Mouse (Mus musculus): ENCODE data around the gene Eef2. TPM values are rescaled to one million over a fixed set of nuclear protein-coding genes. Genes with fewer than 3 reads are reported as not detected.

The Eef2 gene
- polyA plus RNA-seq, 1 experiment from 2014 or later, result 549 TPM

Other genes with a start within 250 kb of the Eef2 start
- gene Gadd45b, start 246.6 kb upstream of the Eef2 start, polyA plus RNA-seq (2014; fragmentation: Nextera tagmentation; extraction: Ambion mirVana), result 35.5 and 39.9 TPM in 2 replicates
- 5.9 and 8.7 TPM in 2 replicates for gene Gng7, start 161.7 kb upstream of the Eef2 start, polyA plus RNA-seq (2014; fragmentation: Nextera tagmentation; extraction: Ambion mirVana)
- gene Diras1, start 151.0 kb upstream of the Eef2 start, polyA plus RNA-seq (2014; fragmentation: Nextera tagmentation; extraction: Ambion mirVana), result 0.95 and 1.1 TPM in 2 replicates
- 11.9 and 15.4 TPM in 2 replicates for gene Slc39a3, start 139.2 kb upstream of the Eef2 start, polyA plus RNA-seq (2014; fragmentation: Nextera tagmentation; extraction: Ambion mirVana)
- gene Sgta, start 116.5 kb upstream of the Eef2 start, polyA plus RNA-seq (2014; fragmentation: Nextera tagmentation; extraction: Ambion mirVana), result 163 and 179 TPM in 2 replicates
- gene Thop1, start 106.6 kb upstream of the Eef2 start, polyA plus RNA-seq (2014; fragmentation: Nextera tagmentation; extraction: Ambion mirVana), result 61.7 and 62.9 TPM in 2 replicates
- 0.60 and 0.68 TPM in 2 replicates for gene Creb3l3, start 77.8 kb upstream of the Eef2 start, polyA plus RNA-seq (2014; fragmentation: Nextera tagmentation; extraction: Ambion mirVana)
- gene Map2k2, start 70.7 kb upstream of the Eef2 start, polyA plus RNA-seq (2014; fragmentation: Nextera tagmentation; extraction: Ambion mirVana), result 166 and 178 TPM in 2 replicates
- 24.1 and 25.9 TPM in 2 replicates for gene Zbtb7a, start 41.4 kb upstream of the Eef2 start, polyA plus RNA-seq (2014; fragmentation: Nextera tagmentation; extraction: Ambion mirVana)
- gene Pias4, start 8.7 kb upstream of the Eef2 start, polyA plus RNA-seq (2014; fragmentation: Nextera tagmentation; extraction: Ambion mirVana), result 33.2 and 35.6 TPM in 2 replicates
- 53.4 and 58.3 TPM in 2 replicates for gene Dapk3, start 6.4 kb downstream of the Eef2 start, polyA plus RNA-seq (2014; fragmentation: Nextera tagmentation; extraction: Ambion mirVana)
- gene 4930442H23Rik, start 7.2 kb downstream of the Eef2 start, polyA plus RNA-seq (2014; fragmentation: Nextera tagmentation; extraction: Ambion mirVana), result not detected in 2 replicates
- gene Nmrk2, start 25.4 kb downstream of the Eef2 start, polyA plus RNA-seq (2014; fragmentation: Nextera tagmentation; extraction: Ambion mirVana), result 1.2 and 1.7 TPM in 2 replicates
- 2.3 and 2.4 TPM in 2 replicates for gene Atcay, start 54.2 kb downstream of the Eef2 start, polyA plus RNA-seq (2014; fragmentation: Nextera tagmentation; extraction: Ambion mirVana)
- gene Zfr2, start 56.5 kb downstream of the Eef2 start, polyA plus RNA-seq (2014; fragmentation: Nextera tagmentation; extraction: Ambion mirVana), result 6.5 and 9.7 TPM in 2 replicates
- 4.9 and 5.4 TPM in 2 replicates for gene Matk, start 76.3 kb downstream of the Eef2 start, polyA plus RNA-seq (2014; fragmentation: Nextera tagmentation; extraction: Ambion mirVana)
- gene Mrpl54, start 90.3 kb downstream of the Eef2 start, polyA plus RNA-seq (2014; fragmentation: Nextera tagmentation; extraction: Ambion mirVana), result 196 and 206 TPM in 2 replicates
- 56.0 and 61.4 TPM in 2 replicates for gene Apba3, start 90.3 kb downstream of the Eef2 start, polyA plus RNA-seq (2014; fragmentation: Nextera tagmentation; extraction: Ambion mirVana)
- gene Tjp3, start 115.0 kb downstream of the Eef2 start, polyA plus RNA-seq (2014; fragmentation: Nextera tagmentation; extraction: Ambion mirVana), result 8.1 and 9.9 TPM in 2 replicates
- 48.4 and 56.3 TPM in 2 replicates for gene Pip5k1c, start 116.3 kb downstream of the Eef2 start, polyA plus RNA-seq (2014; fragmentation: Nextera tagmentation; extraction: Ambion mirVana)
- 27.0 and 27.5 TPM in 2 replicates for gene Cactin, start 144.5 kb downstream of the Eef2 start, polyA plus RNA-seq (2014; fragmentation: Nextera tagmentation; extraction: Ambion mirVana)
- 6.7 and 8.7 TPM in 2 replicates for gene Tbxa2r, start 152.1 kb downstream of the Eef2 start, polyA plus RNA-seq (2014; fragmentation: Nextera tagmentation; extraction: Ambion mirVana)
- gene Gipc3, start 166.6 kb downstream of the Eef2 start, polyA plus RNA-seq (2014; fragmentation: Nextera tagmentation; extraction: Ambion mirVana), result 0.04 and 0.14 TPM in 2 replicates
- gene Hmg20b, start 173.8 kb downstream of the Eef2 start, polyA plus RNA-seq (2014; fragmentation: Nextera tagmentation; extraction: Ambion mirVana), result 66.8 and 78.7 TPM in 2 replicates
- gene Mfsd12, start 180.9 kb downstream of the Eef2 start, polyA plus RNA-seq (2014; fragmentation: Nextera tagmentation; extraction: Ambion mirVana), result 6.8 and 9.8 TPM in 2 replicates
- gene 4930404N11Rik, start 189.2 kb downstream of the Eef2 start, polyA plus RNA-seq (2014; fragmentation: Nextera tagmentation; extraction: Ambion mirVana), result 0.31 and 0.71 TPM in 2 replicates
- gene Fzr1, start 201.9 kb downstream of the Eef2 start, polyA plus RNA-seq (2014; fragmentation: Nextera tagmentation; extraction: Ambion mirVana), result 69.5 and 90.1 TPM in 2 replicates
- gene Dohh, start 207.8 kb downstream of the Eef2 start, polyA plus RNA-seq (2014; fragmentation: Nextera tagmentation; extraction: Ambion mirVana), result 61.4 and 67.1 TPM in 2 replicates
- gene Gm48551, start 207.8 kb downstream of the Eef2 start, polyA plus RNA-seq (2014; fragmentation: Nextera tagmentation; extraction: Ambion mirVana), result 2.4 and 2.6 TPM in 2 replicates
- 0.77 and 0.88 TPM in 2 replicates for gene Gm48552, start 212.4 kb downstream of the Eef2 start, polyA plus RNA-seq (2014; fragmentation: Nextera tagmentation; extraction: Ambion mirVana)
- 3.9 and 4.1 TPM in 2 replicates for gene Smim24, start 216.4 kb downstream of the Eef2 start, polyA plus RNA-seq (2014; fragmentation: Nextera tagmentation; extraction: Ambion mirVana)

Measured in embryonic facial prominence, embryonic 14.5 days (tissue).